Mouse (Mus musculus) small intestine, adult 2 months (tissue): Measurements from ENCODE around the gene Glt8d1.

Experiments
- CTCF ChIP-seq: fragments of 200-500 bp; IDR thresholded peaks from 2 replicates; pipeline ENCODE4 v1.5.1; 2012; ENCODE audit warnings: low read depth, mild to moderate bottlenecking, control low read depth, inconsistent platforms, low read length, moderate library complexity, mixed read lengths; ENCODE audit not compliant: insufficient replicate concordance, insufficient read length; ENCODE audit errors: extremely low read depth
- POLR2A ChIP-seq: fragments of 200-500 bp; IDR thresholded peaks from 2 replicates; pipeline ENCODE4 v1.6.1; 2012; ENCODE audit warnings: low read depth, mild to moderate bottlenecking, control low read depth, inconsistent platforms, low read length, moderate library complexity

- TF ChIP-seq CTCF = no peak
- no peak for TF ChIP-seq POLR2A
Observed at GRCm38 (mm10) chr14:31019331-31020205, 18.4 kb downstream of the Glt8d1 start.
